Mouse (Mus musculus): ENCODE data around the gene Larp1. TPM values are rescaled to one million over a fixed set of nuclear protein-coding genes. Genes with fewer than 3 reads are reported as not detected.

The Larp1 gene
- polyA plus RNA-seq (2012; fragmentation: generic; extraction: Trizol), result 10 to 100 TPM; 24.0 to 39.7 TPM

DNA sequence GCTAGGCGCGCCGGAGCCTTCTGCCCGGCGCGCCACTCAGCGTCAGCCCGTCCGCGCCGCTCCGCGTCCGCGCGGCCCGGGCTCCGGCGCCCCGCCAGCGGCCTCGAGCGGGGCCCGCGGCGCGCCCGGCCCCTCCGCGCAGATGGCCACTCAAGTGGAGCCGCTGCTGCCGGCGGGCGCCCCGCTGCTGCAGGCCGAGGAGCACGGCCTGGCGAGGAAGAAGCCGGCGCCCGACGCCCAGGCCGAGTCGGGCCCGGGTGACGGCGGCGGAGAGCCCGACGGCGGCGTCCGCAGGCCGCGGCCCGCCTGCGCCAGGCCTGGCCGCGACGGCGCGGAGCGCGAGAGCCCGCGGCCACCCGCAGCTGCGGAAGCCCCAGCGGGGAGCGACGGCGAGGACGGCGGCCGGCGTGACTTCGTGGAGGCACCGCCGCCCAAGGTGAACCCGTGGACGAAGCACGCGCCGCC, at the start of gene Larp1:
Gene Larp1 (plus strand): TSS at position 14 of the 465 bp plus-strand sequence.

DNA sequence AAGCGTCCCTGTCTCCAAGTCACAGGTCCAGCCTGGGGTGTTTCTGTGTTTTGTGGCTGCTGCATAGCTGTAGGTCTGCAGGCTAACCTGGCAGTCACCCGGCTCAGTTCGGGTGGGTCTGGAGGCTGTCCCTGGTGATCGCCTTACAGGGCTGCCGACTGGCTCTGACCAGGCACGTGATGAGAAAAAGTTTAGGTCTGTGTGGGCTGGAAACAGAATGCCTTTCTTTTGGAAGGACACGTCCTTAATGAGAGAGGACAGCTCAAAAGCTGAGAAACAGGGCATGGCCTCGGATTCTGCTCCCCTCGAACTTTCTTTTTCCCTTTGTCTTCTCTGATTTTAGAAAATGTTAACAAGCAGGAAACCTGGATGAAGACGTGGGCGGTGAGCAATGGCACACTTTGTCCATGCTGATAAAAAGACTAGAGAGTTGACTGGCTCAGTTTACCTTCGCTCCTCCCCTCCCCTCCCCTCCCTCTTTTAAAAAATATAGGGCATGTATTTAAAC, 84.2 kb downstream of the Larp1 start, which contains the start of gene Gm12248:
Gene Gm12248 (minus strand): TSS at position 114 of the 508 bp plus-strand sequence.

DNA sequence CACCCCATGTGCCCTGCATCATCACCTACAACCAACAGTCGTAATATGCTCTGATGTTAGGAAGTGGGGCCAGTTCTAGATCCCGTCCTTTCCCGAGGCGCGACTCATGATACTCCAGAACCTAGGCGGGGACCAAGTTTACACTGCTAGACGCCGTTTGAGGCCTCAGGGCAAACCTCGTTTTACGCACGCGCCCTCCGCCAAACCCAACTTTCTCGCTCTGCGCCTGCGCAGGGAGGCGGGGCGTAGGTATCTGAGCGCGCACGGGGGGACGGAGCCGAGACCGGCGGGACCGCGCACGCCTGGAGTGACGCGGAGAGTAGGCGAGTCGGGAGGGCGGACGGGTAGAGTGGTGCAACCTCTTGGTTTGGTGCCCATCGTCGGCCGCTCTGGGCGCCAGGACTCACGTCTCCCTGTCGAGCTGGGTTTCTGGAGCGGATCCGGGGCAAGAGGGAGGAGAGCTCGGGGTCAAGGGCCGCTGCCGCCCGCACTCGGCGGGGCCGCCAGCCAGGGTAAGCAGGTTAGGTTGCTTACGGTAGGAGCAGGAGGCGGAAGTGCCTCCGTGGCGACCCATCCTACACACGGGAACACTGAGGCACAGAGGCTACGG, 94.9 kb downstream of the Larp1 start, which contains the start of gene Cnot8:
Gene Cnot8 (plus strand): TSS at position 457 of the 610 bp plus-strand sequence.

Other genes starting within 250 kb of the Larp1 start
- gene Sap30l, start 207.4 kb upstream of the Larp1 start, polyA plus RNA-seq (2012; fragmentation: generic; extraction: Trizol), result 10 to 100 TPM; 43.0 to 55.9 TPM
- not detected for gene Hand1, start 176.2 kb upstream of the Larp1 start, polyA plus RNA-seq (2012; fragmentation: generic; extraction: Trizol)
- under 1 TPM in 1 of 2 experiments, not detected in 1; 0.47 TPM for gene Gm12248, start 84.1 kb downstream of the Larp1 start, polyA plus RNA-seq (2012; fragmentation: generic; extraction: Trizol)
- gene Cnot8, start 95.1 kb downstream of the Larp1 start, polyA plus RNA-seq (2012; fragmentation: generic; extraction: Trizol), result 10 to 100 TPM; 15.6 to 60.4 TPM
- 10 to 100 TPM; 11.4 to 12.9 TPM for gene Gemin5, start 159.5 kb downstream of the Larp1 start, polyA plus RNA-seq (2012; fragmentation: generic; extraction: Trizol)
- 10 to 100 TPM; 47.0 to 74.8 TPM for gene Mrpl22, start 162.6 kb downstream of the Larp1 start, polyA plus RNA-seq (2012; fragmentation: generic; extraction: Trizol)
- gene Igtp, start 190.5 kb downstream of the Larp1 start, polyA plus RNA-seq (2012; fragmentation: generic; extraction: Trizol), result 1 to 10 TPM in 1 of 2 experiments, under 1 TPM in 1; 0.16 to 7.9 TPM
- 1 to 10 TPM in 1 of 2 experiments, under 1 TPM in 1; 0.04 to 2.9 TPM for gene Irgm2, start 190.6 kb downstream of the Larp1 start, polyA plus RNA-seq (2012; fragmentation: generic; extraction: Trizol)

Data from C3H10T1/2 (cell line).